Mouse (Mus musculus): ENCODE measurements around the gene 4930430F08Rik. TPM values are rescaled to one million over a fixed set of nuclear protein-coding genes. Genes with fewer than 3 reads are reported as not detected.
A peak's percentile ranks its signal among the peaks of the same experiment; 100 is the strongest.
"Not testable (repeated sequence)": the region's sequence is repeated elsewhere in the genome, so short reads cannot be mapped to it uniquely, and the experiment has no call there.

The 4930430F08Rik gene
- total RNA-seq (2014; fragmentation: Nextera tagmentation) (8.7 and 9.5 TPM in 2 replicates), total RNA-seq (2017) (9.4 and 16.4 TPM in 2 replicates)

GRCm38 (mm10) chr10:100590323-100590722 lies at the start of gene 4930430F08Rik, which contains the start of gene 1700017N19Rik:
TSS of gene 4930430F08Rik (minus strand) at chr10:100590423.
TSS of gene 1700017N19Rik (plus strand) at chr10:100590484.
- ATAC-seq (replicated peaks; ENCODE audit: poor library complexity, severe bottlenecking) = no peak

- peak; percentile 93 for ATAC-seq (replicated peaks; ENCODE audit: poor library complexity, severe bottlenecking)
These were observed 39.7 kb upstream of the 4930430F08Rik start for GRCm38 (mm10) chr10:100629762-100630438.

- no peak for ATAC-seq (replicated peaks; ENCODE audit: poor library complexity, severe bottlenecking)
These were observed 32.3 kb upstream of the 4930430F08Rik start for GRCm38 (mm10) chr10:100622494-100622893.

DNA sequence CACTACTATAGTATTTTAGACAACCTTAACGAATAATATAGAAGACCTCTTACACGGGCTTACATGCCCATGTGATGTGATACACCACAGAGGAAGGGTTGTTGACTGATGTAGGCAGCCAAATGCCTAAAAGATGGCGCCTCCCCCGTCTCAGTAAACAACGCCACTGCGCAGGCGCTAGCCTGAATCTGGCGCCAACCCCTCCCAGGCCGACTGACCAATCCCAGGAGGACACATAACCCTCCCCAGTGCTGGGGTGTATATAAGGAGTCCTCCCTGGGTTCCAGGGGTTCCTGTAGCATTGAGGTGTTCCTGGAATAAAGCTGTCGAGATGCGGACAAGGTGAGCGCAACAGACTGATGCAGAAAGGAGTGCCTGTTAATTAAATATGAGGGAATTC lies 29.8 kb upstream of the 4930430F08Rik start:
- ATAC-seq (replicated peaks; ENCODE audit: poor library complexity, severe bottlenecking) = no peak

DNA sequence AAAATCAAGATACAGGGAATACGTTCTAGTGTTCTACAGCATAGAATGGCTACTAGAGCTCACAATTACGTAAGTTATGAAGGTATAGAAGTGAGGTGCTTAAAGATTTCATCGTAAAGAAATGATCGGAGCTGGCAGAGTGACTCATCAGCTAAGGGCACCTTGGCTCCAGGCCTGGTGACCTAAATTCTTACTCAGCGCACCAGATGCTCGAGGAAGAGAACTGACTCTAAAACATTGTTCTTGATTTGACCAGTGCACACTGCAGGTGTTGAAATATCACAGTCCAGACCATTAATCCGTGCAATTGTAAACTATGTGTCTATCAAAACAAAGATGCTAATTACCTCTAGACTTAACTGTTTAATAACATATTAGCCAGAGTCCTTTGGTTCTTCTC lies 29.3 kb upstream of the 4930430F08Rik start:
- no peak for ATAC-seq (replicated peaks; ENCODE audit: poor library complexity, severe bottlenecking)

DNA sequence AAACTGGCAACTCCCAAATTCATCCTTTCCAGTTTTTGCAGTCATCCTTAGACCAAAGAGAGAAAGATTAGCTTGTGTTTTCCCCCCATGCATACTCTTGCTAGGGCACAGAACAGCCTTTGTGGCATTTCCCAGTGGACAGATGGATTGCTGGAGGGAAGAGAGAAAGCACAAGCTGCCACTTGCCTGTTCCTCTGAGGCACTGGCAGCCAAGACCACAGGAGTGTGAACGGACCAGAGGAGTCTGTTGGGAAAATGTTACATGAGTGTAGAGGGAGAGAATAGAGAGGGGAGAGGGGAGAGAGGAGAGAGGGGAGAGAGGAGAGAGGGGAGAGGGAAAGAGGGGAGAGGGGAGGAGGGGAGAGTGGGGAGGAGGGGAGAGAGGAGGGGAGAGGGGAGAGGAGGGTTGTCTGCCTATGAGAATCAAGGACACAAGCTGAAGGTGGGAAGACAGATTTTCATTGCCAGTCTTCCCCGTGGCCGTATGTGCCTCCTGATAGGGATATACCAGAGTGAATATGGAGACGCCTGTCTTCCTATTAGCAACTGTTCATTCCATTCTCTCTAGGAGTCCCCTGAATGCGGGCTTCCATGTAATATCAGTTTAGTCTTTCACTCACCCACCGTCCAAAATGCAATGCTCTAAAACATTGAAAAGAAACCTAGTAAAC lies 27.1 kb upstream of the 4930430F08Rik start:
- no peak for ATAC-seq (replicated peaks; ENCODE audit: poor library complexity, severe bottlenecking)

DNA sequence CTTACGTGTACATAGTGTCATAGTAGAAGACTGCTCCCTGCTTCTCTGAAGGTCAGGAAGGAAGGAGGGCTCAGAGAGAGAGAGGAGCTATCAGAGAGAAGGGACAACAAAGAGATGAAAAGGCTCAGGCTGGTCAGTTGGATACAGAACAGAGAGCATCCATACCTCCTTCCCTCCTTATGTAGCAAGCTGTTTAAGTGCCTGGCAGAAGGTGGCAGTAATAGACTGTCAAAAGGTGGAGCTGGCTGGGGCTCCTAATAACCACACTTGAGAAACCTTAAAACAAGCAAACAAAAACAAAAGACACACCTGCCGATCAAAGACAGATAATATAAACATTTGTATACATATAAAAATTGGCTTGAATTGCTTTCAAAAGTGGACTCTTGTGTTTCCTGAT lies 14.0 kb upstream of the 4930430F08Rik start:
- ATAC-seq (replicated peaks; ENCODE audit: poor library complexity, severe bottlenecking) = no peak

- ATAC-seq (replicated peaks; ENCODE audit: poor library complexity, severe bottlenecking) = no peak
These were observed 13.3 kb upstream of the 4930430F08Rik start for GRCm38 (mm10) chr10:100603511-100603910.

DNA sequence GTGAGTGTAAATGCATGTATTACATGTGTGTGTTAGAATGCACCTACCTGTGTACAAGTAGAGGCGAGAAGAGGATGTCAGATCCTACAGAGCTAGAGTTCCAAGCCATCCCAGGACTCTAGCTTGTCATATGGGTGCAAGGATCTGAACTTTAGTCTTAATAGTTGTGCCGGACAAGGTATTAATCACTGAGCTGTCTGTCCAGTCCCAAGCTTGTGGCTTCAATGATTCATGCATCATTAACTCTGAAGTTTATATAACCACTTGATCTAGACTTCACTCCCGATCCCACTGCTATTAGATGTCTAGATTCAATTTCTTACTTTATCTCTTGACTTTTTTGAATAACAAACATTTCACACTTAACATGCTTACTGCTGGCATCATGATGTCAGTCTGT lies 8.1 kb upstream of the 4930430F08Rik start:
- no peak for ATAC-seq (replicated peaks; ENCODE audit: poor library complexity, severe bottlenecking)

GRCm38 (mm10) chr10:100588932-100589388 lies 1.3 kb downstream of the 4930430F08Rik start:
- peak; percentile 99 for ATAC-seq (replicated peaks; ENCODE audit: poor library complexity, severe bottlenecking)

DNA sequence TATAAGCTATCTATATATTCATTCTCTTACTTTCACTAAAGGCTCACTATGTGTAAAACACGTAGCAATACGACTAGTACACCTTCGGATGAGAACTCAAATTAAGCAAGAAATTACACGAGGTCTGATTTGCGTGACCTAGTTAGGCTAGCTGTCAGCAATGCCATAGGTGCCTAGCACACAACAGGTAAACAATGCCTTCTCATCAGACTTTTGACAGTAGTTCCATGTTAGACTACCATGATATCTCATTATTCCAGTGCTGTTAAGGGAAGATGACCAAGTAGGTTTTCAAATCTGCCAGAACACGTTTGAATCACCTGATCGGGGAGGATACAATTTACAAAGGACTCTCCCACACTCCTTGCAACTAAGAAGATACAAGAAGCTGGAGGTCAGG lies 1.7 kb downstream of the 4930430F08Rik start:
- ATAC-seq (replicated peaks; ENCODE audit: poor library complexity, severe bottlenecking) = peak; percentile 18; the same call in 1 of the 2 replicates

GRCm38 (mm10) chr10:100584178-100584577 lies 6.0 kb downstream of the 4930430F08Rik start:
- ATAC-seq (replicated peaks; ENCODE audit: poor library complexity, severe bottlenecking) = no peak

GRCm38 (mm10) chr10:100575294-100575693 lies 14.9 kb downstream of the 4930430F08Rik start:
- no peak for ATAC-seq (replicated peaks; ENCODE audit: poor library complexity, severe bottlenecking)

DNA sequence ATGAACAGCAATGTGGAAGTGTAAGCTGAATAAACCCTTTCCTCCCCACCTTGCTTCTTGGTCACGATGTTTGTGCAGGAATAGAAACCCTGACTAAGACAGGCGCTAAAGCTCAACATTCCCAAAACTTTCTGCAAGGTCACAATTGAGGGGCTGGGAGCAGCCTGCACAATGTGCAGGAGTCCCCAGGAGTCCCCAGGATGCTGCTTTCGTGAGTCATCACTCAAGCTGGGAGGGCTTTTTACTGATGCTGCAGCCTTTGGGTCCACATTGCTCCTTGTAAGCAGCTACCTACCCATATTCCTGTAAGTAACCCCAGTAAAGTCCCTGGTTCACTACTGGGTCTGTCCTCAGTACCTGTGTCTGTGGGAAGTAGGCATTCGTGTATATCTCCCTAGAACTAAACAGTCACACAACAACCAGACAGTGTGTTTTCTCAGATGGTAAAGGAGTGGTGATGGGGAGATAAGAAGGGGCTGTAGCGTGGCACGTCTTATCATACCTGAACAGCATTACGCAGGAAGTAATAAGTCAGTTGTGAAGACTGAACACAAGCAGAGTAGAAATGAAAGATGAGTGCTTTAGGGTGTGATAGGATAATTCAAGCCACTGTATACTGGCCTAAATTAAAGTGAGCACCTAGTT lies 15.6 kb downstream of the 4930430F08Rik start:
- no peak for ATAC-seq (replicated peaks; ENCODE audit: poor library complexity, severe bottlenecking)

DNA sequence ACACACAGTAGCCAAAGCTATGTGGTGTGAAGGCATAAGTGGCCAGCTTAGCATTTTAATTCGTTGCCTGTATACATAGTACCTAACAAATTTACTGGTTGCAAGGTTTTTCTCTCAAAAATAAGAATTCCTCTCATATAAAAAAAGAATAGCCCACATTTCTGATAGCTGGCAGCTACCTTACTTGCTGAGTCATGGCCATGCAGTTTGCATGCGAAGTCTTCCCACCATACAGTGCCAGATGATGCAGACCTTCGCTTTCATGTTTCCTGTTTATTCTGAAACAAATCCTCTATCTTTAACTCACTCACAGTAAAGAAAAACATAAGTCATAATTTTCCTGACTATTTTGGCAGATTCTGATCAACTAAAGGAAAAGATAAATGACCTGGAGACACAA lies 18.5 kb downstream of the 4930430F08Rik start:
- ATAC-seq (replicated peaks; ENCODE audit: poor library complexity, severe bottlenecking) = no peak

DNA sequence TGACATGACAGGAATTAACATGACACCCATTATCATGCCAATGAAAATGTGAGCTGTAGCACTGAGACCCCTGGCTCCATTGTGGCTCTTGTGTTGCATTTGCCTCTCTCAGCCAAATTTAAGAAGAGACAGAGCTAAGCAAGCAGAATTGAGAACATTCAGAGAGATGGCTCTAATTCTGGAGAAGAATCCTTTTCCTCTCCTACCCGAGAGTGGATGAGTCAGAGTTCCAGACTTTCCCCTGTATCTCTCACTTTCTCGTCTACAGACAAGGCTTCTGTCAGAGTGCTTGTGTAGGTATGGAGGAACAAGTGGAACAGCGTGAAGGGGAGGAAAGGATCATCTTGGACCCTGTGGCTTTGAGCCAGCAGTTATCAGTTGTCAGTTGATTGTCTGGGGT lies 26.1 kb downstream of the 4930430F08Rik start:
- ATAC-seq (replicated peaks; ENCODE audit: poor library complexity, severe bottlenecking) = no peak

DNA sequence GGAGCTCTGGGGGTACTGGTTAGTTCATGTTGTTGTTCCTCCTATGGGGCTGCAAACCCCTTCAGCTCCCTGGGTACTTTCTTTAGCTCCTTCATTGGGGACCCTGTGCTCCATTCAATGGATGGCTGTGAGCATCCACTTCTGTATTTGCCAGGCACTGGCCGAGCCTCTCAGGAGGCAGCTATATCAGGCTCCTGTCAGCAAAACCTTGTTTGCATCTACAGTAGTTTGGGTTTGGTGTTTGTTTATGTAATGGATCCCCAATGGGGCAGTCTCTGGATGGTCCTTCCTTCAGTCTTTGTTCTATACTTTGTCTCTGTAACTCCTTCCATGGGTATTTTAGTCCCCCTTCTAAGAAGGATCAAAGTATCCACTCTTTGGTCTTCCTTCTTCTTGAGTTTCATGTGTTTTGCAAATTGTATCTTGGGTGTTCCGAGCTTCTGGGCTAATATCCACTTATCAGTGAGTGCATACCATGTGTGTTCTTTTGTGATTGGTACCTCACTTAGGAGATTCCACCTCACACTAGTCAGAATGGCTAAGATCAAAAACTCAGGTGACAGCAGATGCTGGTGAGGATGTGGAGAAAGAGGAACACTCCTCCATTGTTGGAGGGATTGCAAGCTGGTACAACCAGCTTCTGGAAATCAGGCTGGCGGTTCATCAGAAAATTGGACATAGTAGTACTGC lies 29.9 kb downstream of the 4930430F08Rik start:
- ATAC-seq (replicated peaks; ENCODE audit: poor library complexity, severe bottlenecking) = not testable (repeated sequence)

DNA sequence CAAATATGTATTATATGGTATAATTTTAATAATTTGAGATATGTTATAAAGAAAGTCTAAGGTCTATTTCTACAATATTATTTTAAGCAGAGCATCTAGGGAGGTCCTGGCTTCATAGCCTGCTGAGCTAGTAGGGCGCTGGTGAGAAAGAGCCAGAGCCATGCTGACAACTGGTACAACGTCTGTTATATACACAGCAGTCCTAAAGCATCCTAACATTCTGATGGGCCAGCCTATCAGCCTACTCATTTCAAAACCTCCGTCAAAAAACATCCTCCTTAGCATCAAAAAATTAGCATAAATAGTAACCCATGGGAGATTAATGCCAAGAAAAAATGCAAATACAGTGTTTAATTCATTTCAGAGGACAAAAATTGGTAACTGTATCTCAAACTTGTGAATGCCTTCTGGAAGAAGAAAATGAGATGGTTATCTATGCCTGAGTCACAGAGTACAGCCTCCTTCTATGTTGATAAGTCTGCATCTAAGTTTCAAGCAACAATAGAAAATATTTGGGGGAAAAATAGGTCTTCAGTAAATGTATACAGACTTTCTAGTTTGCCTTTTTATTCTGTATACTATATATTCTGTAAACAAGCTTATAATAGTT lies 33.6 kb downstream of the 4930430F08Rik start:
- ATAC-seq (replicated peaks; ENCODE audit: poor library complexity, severe bottlenecking) = no peak

GRCm38 (mm10) chr10:100524499-100525390 lies 65.5 kb downstream of the 4930430F08Rik start:
- ATAC-seq (replicated peaks; ENCODE audit: poor library complexity, severe bottlenecking) = no peak

Data from granulocyte monocyte progenitor cell, adult 5-6 weeks (primary cell).